In genomic region chr13:96405518-96405917, GRCm38 (mm10) we compare ENCODE assay signal across 19 mouse cellular contexts. TPM values are rescaled to one million over a fixed set of nuclear protein-coding genes. Genes with fewer than 3 reads are reported as not detected.
A peak's percentile ranks its signal among the peaks of the same experiment; 100 is the strongest.
DNase-seq lines count a peak whose midpoint lies in the region; ATAC-seq and TF ChIP-seq lines count a peak whose summit lies in the region.
"Had no signal": no experiment of that assay in that cellular context is flagged by ENCODE, and none has a peak within 500 bp of the region (broad histone marks: within the 10 kb centered on the region; RNA-seq: fewer than 3 reads in every experiment).

No protein-coding gene starts in this region.

- H3K9ac ChIP-seq in forebrain, postnatal 0 days = no peak overlapping the region
- no peak overlapping the region for H3K9ac ChIP-seq in forebrain, embryonic 13.5 days
- H3K9ac ChIP-seq: embryonic facial prominence, embryonic 12.5 days had no signal

- 0 out of 2 replicates have a peak overlapping the region, but pooled peaks have one; percentile 29 for H3K27ac ChIP-seq in forebrain, postnatal 0 days (ENCODE audit: low read depth, low read length)
- H3K27ac ChIP-seq in forebrain, embryonic 13.5 days = no peak overlapping the region
- H3K27ac ChIP-seq: embryonic facial prominence, embryonic 10.5 days; embryonic facial prominence, embryonic 12.5 days had no signal

- 75% methylated on average over 2 of the region's 2 CpGs for WGBS in forebrain, postnatal 0 days
- 94% methylated on average over 2 of the region's 2 CpGs for WGBS in forebrain, embryonic 13.5 days

- no peaks in the 10 kb centered on the region for H3K4me1 ChIP-seq in forebrain, postnatal 0 days (ENCODE audit: insufficient read depth)
- H3K4me1 ChIP-seq in forebrain, embryonic 13.5 days = 0 out of 2 replicates have a peak, but pooled peaks cover 5% of the 10 kb centered on the region
- H3K4me1 ChIP-seq: embryonic facial prominence, embryonic 10.5 days; embryonic facial prominence, embryonic 12.5 days had no signal

- no peaks in the 10 kb centered on the region for H3K9me3 ChIP-seq in forebrain, postnatal 0 days (ENCODE audit: low read length)
- no peaks in the 10 kb centered on the region for H3K9me3 ChIP-seq in forebrain, embryonic 13.5 days (replicated peaks)
- H3K9me3 ChIP-seq: embryonic facial prominence, embryonic 10.5 days; embryonic facial prominence, embryonic 12.5 days had no signal

- peak; percentile 38 for DNase-seq in forebrain, postnatal 0 days
- peak; percentile 21 to 48 for DNase-seq in frontal cortex, adult 2 months (ENCODE audit: extremely low spot score in 1 of 2, low spot score in 1 of 2)
- DNase-seq in frontal cortex, postnatal 10 days (ENCODE audit: low spot score in 2 of 2) = no peak
- DNase-seq in right cerebral cortex, adult 18-20 months = peak; percentile 21
- no peak for DNase-seq in right cerebral cortex, postnatal 14 days
- peak; percentile 72 for DNase-seq in telencephalon, adult 2 months (ENCODE audit: low read depth, low spot score)
- no peak for DNase-seq in spleen, adult 18-20 months
- DNase-seq: adrenal gland, adult 2 months; adrenal gland, postnatal 10 days; adrenal gland, postnatal 25 days; cerebellum, adult 11-12 months; cerebellum, adult 2 months; cerebellum, adult 9-10 months; cerebellum, postnatal 10 days; cerebellum, postnatal 25 days had no signal

- H3K4me3 ChIP-seq in forebrain, postnatal 0 days (ENCODE audit: low read depth, low read length) = no peak overlapping the region
- H3K4me3 ChIP-seq in forebrain, embryonic 13.5 days = no peak overlapping the region
- H3K4me3 ChIP-seq: embryonic facial prominence, embryonic 10.5 days; embryonic facial prominence, embryonic 12.5 days had no signal

- no peak overlapping the region for H3K4me2 ChIP-seq in forebrain, postnatal 0 days (ENCODE audit: low read depth)
- H3K4me2 ChIP-seq in forebrain, embryonic 13.5 days = no peak overlapping the region
- H3K4me2 ChIP-seq: embryonic facial prominence, embryonic 12.5 days had no signal

- peak; percentile 68; the same call in 1 of the 2 replicates for ATAC-seq in forebrain, postnatal 0 days
- ATAC-seq in forebrain, embryonic 13.5 days = no peak
- ATAC-seq: forebrain, embryonic 14.5 days had no signal

- H3K36me3 ChIP-seq in forebrain, postnatal 0 days (ENCODE audit: insufficient read depth) = peaks cover 50% of the 10 kb centered on the region
- H3K36me3 ChIP-seq in forebrain, embryonic 13.5 days (ENCODE audit: poor library complexity, severe bottlenecking) = peaks cover 73% of the 10 kb centered on the region

- no peaks in the 10 kb centered on the region for H3K27me3 ChIP-seq in forebrain, postnatal 0 days (ENCODE audit: insufficient read depth, low read length)
- H3K27me3 ChIP-seq in forebrain, embryonic 13.5 days = no peaks in the 10 kb centered on the region
- H3K27me3 ChIP-seq: embryonic facial prominence, embryonic 12.5 days had no signal

- TF ChIP-seq CTCF in forebrain, postnatal 0 days (IDR thresholded peaks at IDR 0.05; ENCODE audit: low read depth) = no peak

RNA-seq across cellular contexts. Expression of gene Poc5, which starts 17.4 kb away (rescaled TPM):
- total RNA-seq in forebrain, postnatal 0 days (2014; rRNA removed) = 25.5 and 34.9 TPM in 2 replicates
- polyA plus RNA-seq in forebrain, postnatal 0 days (2015; fragmentation: Nextera tagmentation; extraction: Ambion mirVana) = 17.1 and 22.4 TPM in 2 replicates
- 26.7 and 28.5 TPM in 2 replicates for polyA plus RNA-seq in forebrain, embryonic 13.5 days (2015; fragmentation: Nextera tagmentation; extraction: Ambion mirVana)
- polyA plus RNA-seq in frontal cortex, adult 2 months (2012; rRNA removed) = 16.8 and 17.1 TPM in 2 replicates

Comparison
In these comparisons a context has a peak if more than half of its experiments do, and no peak if none do; other contexts are left out.
1. DNase-seq: peak in forebrain, postnatal 0 days (single experiment), frontal cortex, adult 2 months (2 of 2), right cerebral cortex, adult 18-20 months (single experiment) and telencephalon, adult 2 months (single experiment); none in frontal cortex, postnatal 10 days (0 of 2), right cerebral cortex, postnatal 14 days (single experiment) and spleen, adult 18-20 months (0 of 2).